Mouse (Mus musculus) retina, adult 2 months (tissue): ENCODE data around the gene Mrgpra6.

Experiments
- DNase-seq: peaks from one replicate; pipeline ENCODE4 v3.0.0-alpha.2; 2012; ENCODE audit warnings: low read depth, low spot score

Mrgpra6 gene

GRCm38 (mm10) chr7:47204830-47205229 is at the start of gene Mrgpra6:
Gene Mrgpra6 (minus strand): TSS chr7:47204920.
- DNase-seq, result no peak

DNA sequence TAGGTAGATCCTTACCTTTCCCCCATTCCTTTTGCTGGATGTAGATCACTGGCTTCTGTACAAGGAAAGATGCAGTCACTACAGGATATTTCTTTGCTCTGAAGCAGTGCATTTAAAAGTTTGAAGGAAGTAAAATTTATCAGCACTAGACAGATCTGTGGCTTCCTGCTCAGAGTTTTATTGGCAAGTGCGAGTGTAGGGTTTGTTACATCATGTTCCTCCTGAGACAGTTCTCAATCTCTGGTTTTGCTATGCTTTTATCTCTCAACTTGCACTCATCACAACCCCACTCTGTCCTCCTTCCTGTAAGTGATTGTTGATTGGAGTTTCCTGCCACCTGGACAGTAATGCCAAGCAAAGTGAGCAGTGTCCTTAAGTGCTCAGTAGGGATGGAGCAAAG is 48.0 kb upstream of the Mrgpra6 start, which contains the start of gene Mrgpra9:
Gene Mrgpra9, minus strand, starts transcription at position 79 of the 400 bp plus-strand sequence.
- no peak for DNase-seq

GRCm38 (mm10) chr7:47244658-47245057 is 39.9 kb upstream of the Mrgpra6 start:
- DNase-seq, result no peak

DNA sequence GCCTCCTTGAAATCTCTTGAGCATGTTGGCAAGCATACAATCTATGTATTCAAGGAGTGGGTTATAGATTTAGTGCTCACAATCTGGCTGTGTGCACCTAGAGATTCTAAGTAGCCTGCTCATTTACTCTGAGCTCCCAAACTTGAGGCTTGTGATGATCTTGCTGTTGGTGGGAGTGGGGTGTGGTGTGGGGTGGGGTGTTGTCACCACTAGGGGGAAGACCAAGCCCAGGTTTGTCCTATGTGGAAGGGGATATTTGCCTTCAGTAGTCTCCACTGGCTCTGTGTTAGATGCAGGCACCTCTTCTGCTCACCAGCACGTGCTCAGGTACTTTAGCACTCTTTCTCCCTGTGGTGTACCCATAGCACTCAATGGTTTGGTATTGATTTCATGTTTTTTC is 9.4 kb downstream of the Mrgpra6 start:
- no peak for DNase-seq

GRCm38 (mm10) chr7:47170814-47171213 is 33.9 kb downstream of the Mrgpra6 start:
- DNase-seq, result no peak

- no peak for DNase-seq
Observed at GRCm38 (mm10) chr7:47165028-47165427, 39.7 kb downstream of the Mrgpra6 start.

DNA sequence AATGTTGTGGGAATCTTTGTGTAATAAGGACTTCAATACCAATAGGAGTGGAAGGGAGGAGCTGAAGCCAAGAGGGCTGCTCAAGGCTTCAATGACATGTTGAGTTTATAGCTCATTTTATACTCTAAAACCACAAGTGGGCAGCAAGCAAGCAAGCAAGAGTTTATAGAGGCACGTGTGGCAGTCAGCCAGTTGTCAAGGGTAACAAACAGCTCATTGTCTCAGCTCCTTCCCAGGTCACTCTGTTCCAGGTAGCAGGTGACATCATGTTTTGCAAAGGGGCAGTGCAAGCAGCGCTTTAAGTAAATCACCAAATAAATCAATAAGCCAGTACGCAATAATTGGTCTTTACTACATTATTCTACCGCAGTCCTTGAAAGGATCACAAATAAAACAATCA is 41.5 kb downstream of the Mrgpra6 start:
- no peak for DNase-seq

GRCm38 (mm10) chr7:47158451-47158850 is 46.3 kb downstream of the Mrgpra6 start:
- DNase-seq, result no peak

GRCm38 (mm10) chr7:47157743-47158142 is 47.0 kb downstream of the Mrgpra6 start:
- DNase-seq, result no peak

DNA sequence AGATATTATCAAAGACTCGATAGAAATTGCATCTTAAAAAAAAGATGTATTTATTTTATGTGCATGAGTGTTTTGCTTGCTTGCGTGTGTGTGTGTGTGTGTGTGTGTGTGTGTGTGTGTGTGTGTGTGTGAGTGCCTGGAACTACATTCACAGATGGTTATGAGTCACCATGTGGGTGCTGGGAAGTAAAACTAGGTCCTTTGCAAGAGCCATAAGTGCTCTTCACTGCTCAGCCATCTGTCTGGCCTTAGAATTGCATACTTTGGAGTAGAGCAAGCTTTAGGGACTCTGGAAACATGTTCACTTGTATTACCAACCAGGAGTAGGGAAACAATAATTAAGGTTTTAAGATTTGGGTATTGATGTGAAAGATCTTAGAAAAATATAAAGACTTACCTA is 48.9 kb downstream of the Mrgpra6 start:
- no peak for DNase-seq

DNA sequence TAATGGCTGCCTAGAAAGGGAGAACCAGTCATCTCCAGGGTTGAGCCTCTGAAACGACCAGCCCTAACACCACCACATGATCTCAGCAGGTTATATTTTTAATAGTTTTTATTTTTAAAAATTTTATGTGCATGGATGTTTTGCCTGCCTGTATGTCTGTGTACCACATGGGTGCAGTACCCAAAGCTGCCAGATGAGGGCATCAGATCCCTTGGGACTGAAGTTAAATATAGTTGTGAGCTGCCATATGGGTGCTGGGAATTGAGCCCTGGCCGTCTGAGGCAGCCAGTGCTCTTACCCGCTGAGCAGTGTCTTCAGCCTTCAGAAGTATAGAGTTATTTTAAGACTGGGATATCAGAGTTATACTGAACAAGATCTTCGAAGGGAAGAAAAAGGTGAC is 49.3 kb downstream of the Mrgpra6 start:
- DNase-seq, result no peak

DNA sequence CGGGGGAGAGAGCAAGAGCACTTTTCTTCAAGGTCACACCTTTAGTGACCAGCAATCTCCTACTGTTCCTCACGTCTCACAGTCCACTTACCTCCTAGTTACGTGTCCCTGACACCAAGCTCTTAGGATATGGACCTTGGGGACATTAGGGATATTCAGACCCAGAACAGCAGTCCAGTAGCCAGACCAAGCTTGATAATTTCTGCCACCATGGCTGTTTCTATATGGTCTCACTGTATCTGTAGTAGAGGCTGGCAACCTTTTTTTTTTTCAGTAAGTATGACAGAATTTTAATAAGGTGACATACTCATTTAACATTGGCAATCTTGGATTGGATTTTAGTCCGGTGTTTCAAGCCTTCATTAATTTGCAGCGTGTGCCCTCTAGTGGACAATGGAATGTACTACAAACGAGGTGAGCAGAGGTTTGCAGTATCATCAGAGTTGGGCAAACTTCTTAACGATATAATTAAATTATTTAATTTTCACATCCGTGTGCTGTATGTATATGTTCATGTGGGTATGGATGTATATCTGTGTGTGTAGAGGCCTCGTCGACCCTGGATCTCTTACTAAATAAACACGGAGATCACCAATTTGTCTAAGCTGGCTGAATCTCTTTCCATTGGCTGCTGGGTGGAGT is 54.2 kb downstream of the Mrgpra6 start:
- DNase-seq, result peak; percentile 32

GRCm38 (mm10) chr7:47148298-47148697 is 56.4 kb downstream of the Mrgpra6 start:
- DNase-seq, result no peak

GRCm38 (mm10) chr7:47146034-47146812 is 58.5 kb downstream of the Mrgpra6 start:
- DNase-seq, result no peak

DNA sequence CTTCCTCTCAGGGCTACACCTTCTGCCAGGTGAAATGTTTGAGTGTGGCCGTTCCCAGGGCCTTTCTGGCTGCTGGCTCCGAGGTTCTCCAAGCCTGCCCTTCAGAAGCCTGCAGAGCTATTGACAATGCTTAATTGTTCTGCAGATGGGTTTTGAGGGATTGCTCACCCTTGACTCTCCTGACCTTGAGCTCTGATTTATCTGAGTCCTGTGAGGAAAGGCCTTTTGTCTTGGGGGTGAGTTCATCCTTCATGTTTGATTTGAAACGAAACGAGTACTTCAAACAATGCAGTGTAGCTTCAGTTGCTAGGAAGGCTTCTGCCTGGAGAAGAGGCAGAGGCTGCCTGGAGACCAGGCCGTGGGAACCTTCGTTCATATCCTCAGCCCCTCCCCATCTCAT is 60.4 kb downstream of the Mrgpra6 start:
- DNase-seq, result no peak

- DNase-seq, result no peak
Observed at GRCm38 (mm10) chr7:47139823-47140325, 64.8 kb downstream of the Mrgpra6 start.
